Mouse (Mus musculus): Measurements from ENCODE around the gene Katnb1. TPM values are rescaled to one million over a fixed set of nuclear protein-coding genes. Genes with fewer than 3 reads are reported as not detected.

Gene Katnb1
- polyA plus RNA-seq, 1 experiment from 2014 or later: 11.6 TPM

DNA sequence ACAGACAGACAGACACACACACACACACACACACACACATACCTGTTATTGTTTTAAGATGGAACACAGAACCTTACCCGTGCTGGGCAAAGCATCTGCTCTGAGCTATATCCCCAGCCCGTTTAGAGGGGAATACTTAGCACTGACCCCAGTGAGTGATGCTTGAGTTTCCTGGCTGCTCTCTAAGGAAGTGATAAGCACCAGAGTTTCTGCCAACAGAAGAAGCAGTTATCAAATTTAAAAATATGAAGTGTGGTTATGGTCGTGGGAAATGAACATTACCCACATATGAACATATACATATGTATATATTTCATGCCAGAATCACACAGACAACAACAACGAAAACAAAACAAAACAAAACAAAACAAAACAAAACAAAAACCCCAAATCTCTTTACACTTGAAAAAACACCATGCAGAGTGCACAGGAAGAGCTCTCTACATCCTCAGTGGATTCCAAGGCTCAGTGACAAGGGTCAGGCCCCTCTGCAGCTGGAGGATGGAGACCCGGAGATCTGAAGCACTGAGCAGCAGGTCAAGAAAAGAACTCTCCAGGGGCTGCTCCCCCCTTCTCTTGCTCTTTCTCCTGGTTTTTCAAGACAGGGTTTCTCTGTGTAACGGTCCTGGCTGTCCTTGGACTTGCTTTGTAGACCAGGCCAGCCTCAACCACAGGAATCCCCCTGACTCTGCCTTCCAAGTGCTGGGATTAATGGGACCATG lies 21.0 kb upstream of the Katnb1 start:
- WGBS: 57% methylated on average over 6 of the region's 6 CpGs

GRCm38 (mm10) chr8:95064531-95064930 lies 16.5 kb upstream of the Katnb1 start:
- Histone ChIP-seq H3K27ac (replicated peaks) (no peak overlapping the region), H3K36me3 (ENCODE audit: control insufficient read depth, insufficient read depth, low read length) (no peaks in the 10 kb centered on the region), H3K9ac (ENCODE audit: low read length) (no peak overlapping the region), H3K4me2 (replicated peaks; ENCODE audit: low read depth) (no peak overlapping the region), H3K27me3 (ENCODE audit: control insufficient read depth, insufficient read depth, low read length) (no peaks in the 10 kb centered on the region), H3K9me3 (ENCODE audit: control insufficient read depth, low read length) (no peaks in the 10 kb centered on the region), H3K4me1 (replicated peaks; ENCODE audit: control insufficient read depth, insufficient read depth) (no peaks in the 10 kb centered on the region), H3K4me3 (ENCODE audit: low read depth, low read length) (no peak overlapping the region)
- ATAC-seq (ENCODE audit: low FRiP score, low TSS enrichment) (no peak), DNase-seq (ENCODE audit: low spot score) (no peak)
- WGBS: 64% methylated on average over 2 of the region's 2 CpGs
- TF ChIP-seq EP300 (optimal IDR thresholded peaks at IDR 0.05) (no peak), CTCF (IDR thresholded peaks at IDR 0.05; ENCODE audit: low read depth) (no peak)

More for the DNA sequence above, 21.0 kb upstream of the Katnb1 start:
- Histone ChIP-seq H3K9ac (ENCODE audit: low read length) (no peak overlapping the region), H3K9me3 (ENCODE audit: control insufficient read depth, low read length) (no peaks in the 10 kb centered on the region), H3K27me3 (ENCODE audit: control insufficient read depth, insufficient read depth, low read length) (no peaks in the 10 kb centered on the region), H3K27ac (replicated peaks) (no peak overlapping the region), H3K4me1 (replicated peaks; ENCODE audit: control insufficient read depth, insufficient read depth) (no peaks in the 10 kb centered on the region), H3K4me3 (ENCODE audit: low read depth, low read length) (no peak overlapping the region), H3K4me2 (replicated peaks; ENCODE audit: low read depth) (no peak overlapping the region), H3K36me3 (ENCODE audit: control insufficient read depth, insufficient read depth, low read length) (no peaks in the 10 kb centered on the region)
- TF ChIP-seq EP300 (optimal IDR thresholded peaks at IDR 0.05): no peak
- TF ChIP-seq CTCF (IDR thresholded peaks at IDR 0.05; ENCODE audit: low read depth): no peak
- ATAC-seq (ENCODE audit: low FRiP score, low TSS enrichment) (no peak), DNase-seq (ENCODE audit: low spot score) (no peak)

GRCm38 (mm10) chr8:95067582-95067981 lies 13.4 kb upstream of the Katnb1 start:
- H3K27me3 ChIP-seq (ENCODE audit: control insufficient read depth, insufficient read depth, low read length): no peaks in the 10 kb centered on the region
- no peak for TF ChIP-seq EP300 (optimal IDR thresholded peaks at IDR 0.05)
- TF ChIP-seq CTCF (IDR thresholded peaks at IDR 0.05; ENCODE audit: low read depth): peak; percentile 75
- H3K4me2 ChIP-seq (replicated peaks; ENCODE audit: low read depth): no peak overlapping the region
- 59% methylated on average over 3 of the region's 3 CpGs for WGBS
- H3K9ac ChIP-seq (ENCODE audit: low read length): no peak overlapping the region
- no peak overlapping the region for H3K27ac ChIP-seq (replicated peaks)
- no peak overlapping the region for H3K4me3 ChIP-seq (ENCODE audit: low read depth, low read length)
- ATAC-seq (ENCODE audit: low FRiP score, low TSS enrichment) (no peak), DNase-seq (ENCODE audit: low spot score) (peak; percentile 64)
- no peaks in the 10 kb centered on the region for H3K9me3 ChIP-seq (ENCODE audit: control insufficient read depth, low read length)
- H3K36me3 ChIP-seq (ENCODE audit: control insufficient read depth, insufficient read depth, low read length): no peaks in the 10 kb centered on the region
- H3K4me1 ChIP-seq (replicated peaks; ENCODE audit: control insufficient read depth, insufficient read depth): no peaks in the 10 kb centered on the region

DNA sequence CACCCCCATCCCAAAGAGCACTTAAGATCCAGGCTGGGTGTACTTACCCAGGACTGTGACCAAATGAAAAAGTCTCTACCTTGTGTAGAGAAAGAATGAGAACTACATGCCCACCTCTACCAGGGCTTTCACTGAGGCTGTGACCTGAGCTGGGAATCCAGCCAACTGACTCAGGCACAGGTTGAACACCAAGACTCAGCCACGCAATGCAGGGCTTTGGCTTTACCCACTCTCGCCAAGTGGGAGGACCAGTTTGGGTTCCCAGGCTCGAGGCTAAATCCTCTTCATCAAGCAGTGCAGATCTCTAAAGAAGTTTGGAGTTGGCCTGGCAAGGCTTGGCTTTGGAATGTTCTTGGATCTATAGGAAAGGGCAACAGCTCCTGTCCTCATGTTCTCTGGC lies 5.5 kb upstream of the Katnb1 start:
- Histone ChIP-seq H3K27ac (replicated peaks) (no peak overlapping the region; the same call in 1 of the 2 replicates), H3K4me2 (replicated peaks; ENCODE audit: low read depth) (no peak overlapping the region), H3K27me3 (ENCODE audit: control insufficient read depth, insufficient read depth, low read length) (no peaks in the 10 kb centered on the region), H3K4me1 (replicated peaks; ENCODE audit: control insufficient read depth, insufficient read depth) (no peaks in the 10 kb centered on the region), H3K9me3 (ENCODE audit: control insufficient read depth, low read length) (no peaks in the 10 kb centered on the region), H3K4me3 (ENCODE audit: low read depth, low read length) (no peak overlapping the region), H3K9ac (ENCODE audit: low read length) (no peak overlapping the region), H3K36me3 (ENCODE audit: control insufficient read depth, insufficient read depth, low read length) (no peaks in the 10 kb centered on the region)
- DNase-seq (ENCODE audit: low spot score) (no peak), ATAC-seq (ENCODE audit: low FRiP score, low TSS enrichment) (no peak)
- TF ChIP-seq CTCF (IDR thresholded peaks at IDR 0.05; ENCODE audit: low read depth): no peak
- no peak for TF ChIP-seq EP300 (optimal IDR thresholded peaks at IDR 0.05)
- WGBS: 51% methylated on average over 3 of the region's 3 CpGs

DNA sequence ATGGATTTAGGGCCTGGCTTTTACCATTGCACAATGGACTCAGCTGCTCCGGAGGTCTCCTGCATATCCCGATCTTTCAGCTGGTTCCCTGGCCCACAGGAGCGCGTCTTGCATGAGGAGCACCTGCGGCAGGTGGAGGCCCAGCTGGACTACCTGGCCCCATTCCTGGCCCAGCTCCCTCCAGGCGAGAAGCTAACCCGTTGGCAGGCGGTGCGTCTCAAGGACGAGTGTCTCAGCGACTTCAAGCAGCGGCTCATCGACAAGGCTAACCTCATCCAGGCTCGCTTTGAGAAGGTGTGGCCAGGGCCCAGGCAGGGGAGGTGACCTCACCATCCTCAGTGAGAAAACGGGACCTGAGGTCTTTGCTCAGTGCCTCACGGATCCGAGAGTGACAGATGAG lies 4.8 kb upstream of the Katnb1 start:
- H3K9ac ChIP-seq (ENCODE audit: low read length): no peak overlapping the region
- H3K4me1 ChIP-seq (replicated peaks; ENCODE audit: control insufficient read depth, insufficient read depth): no peaks in the 10 kb centered on the region
- no peak overlapping the region for H3K4me3 ChIP-seq (ENCODE audit: low read depth, low read length)
- H3K27me3 ChIP-seq (ENCODE audit: control insufficient read depth, insufficient read depth, low read length): no peaks in the 10 kb centered on the region
- no peaks in the 10 kb centered on the region for H3K9me3 ChIP-seq (ENCODE audit: control insufficient read depth, low read length)
- ATAC-seq (ENCODE audit: low FRiP score, low TSS enrichment) (no peak), DNase-seq (ENCODE audit: low spot score) (no peak)
- H3K4me2 ChIP-seq (replicated peaks; ENCODE audit: low read depth): no peak overlapping the region
- no peak overlapping the region for H3K27ac ChIP-seq (replicated peaks)
- H3K36me3 ChIP-seq (ENCODE audit: control insufficient read depth, insufficient read depth, low read length): no peaks in the 10 kb centered on the region
- WGBS: 70% methylated on average over 17 of the region's 17 CpGs
- TF ChIP-seq CTCF (IDR thresholded peaks at IDR 0.05; ENCODE audit: low read depth): no peak
- no peak for TF ChIP-seq EP300 (optimal IDR thresholded peaks at IDR 0.05)

DNA sequence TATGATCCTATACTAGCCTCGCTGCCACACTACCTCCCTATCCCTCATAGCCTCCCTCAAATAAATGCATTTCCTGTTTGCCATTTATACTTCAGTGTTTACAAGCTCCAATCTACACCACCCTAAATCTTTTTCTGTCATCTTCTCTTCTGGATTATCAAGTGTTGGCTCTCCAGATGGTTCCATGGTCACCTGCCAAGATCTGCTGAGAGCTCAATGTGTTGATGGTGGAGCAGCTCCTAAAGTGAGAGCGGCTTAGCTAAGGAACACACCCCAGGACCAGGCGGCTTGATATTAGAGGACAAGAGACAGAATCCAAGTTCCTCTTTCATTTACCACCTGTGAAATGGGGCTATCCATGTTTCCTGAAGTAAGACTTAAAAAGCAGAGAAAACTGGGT lies 2.9 kb upstream of the Katnb1 start:
- H3K27me3 ChIP-seq (ENCODE audit: control insufficient read depth, insufficient read depth, low read length): no peaks in the 10 kb centered on the region
- no peak overlapping the region for H3K27ac ChIP-seq (replicated peaks)
- no peaks in the 10 kb centered on the region for H3K36me3 ChIP-seq (ENCODE audit: control insufficient read depth, insufficient read depth, low read length)
- DNase-seq (ENCODE audit: low spot score): no peak
- no peak for TF ChIP-seq EP300 (optimal IDR thresholded peaks at IDR 0.05)
- no peak for TF ChIP-seq CTCF (IDR thresholded peaks at IDR 0.05; ENCODE audit: low read depth)
- no peaks in the 10 kb centered on the region for H3K4me1 ChIP-seq (replicated peaks; ENCODE audit: control insufficient read depth, insufficient read depth)
- H3K9ac ChIP-seq (ENCODE audit: low read length): no peak overlapping the region
- no peaks in the 10 kb centered on the region for H3K9me3 ChIP-seq (ENCODE audit: control insufficient read depth, low read length)
- 65% methylated on average over 3 of the region's 3 CpGs for WGBS
- no peak for ATAC-seq (ENCODE audit: low FRiP score, low TSS enrichment)
- no peak overlapping the region for H3K4me3 ChIP-seq (ENCODE audit: low read depth, low read length)
- H3K4me2 ChIP-seq (replicated peaks; ENCODE audit: low read depth): no peak overlapping the region
